Mouse (Mus musculus) gonadal fat pad, adult 2 months (tissue): ENCODE measurements around the gene Tjp2. TPM values are rescaled to one million over a fixed set of nuclear protein-coding genes. Genes with fewer than 3 reads are reported as not detected.

ENCODE experiments used
- DNase-seq: peaks from one replicate; pipeline ENCODE4 v3.0.0-alpha.2; 2012; ENCODE audit warnings: low read depth
- polyA plus RNA-seq: library from polyadenylated mRNA; depleted of rRNA; stranded (reverse); fragments of >200 nt; gene quantifications from 2 replicates; pipeline ENCODE4 v1.2.3, GENCODE M21; 2012; rRNA removed

The Tjp2 gene
- polyA plus RNA-seq, 1 experiment: 22.3 TPM

DNA sequence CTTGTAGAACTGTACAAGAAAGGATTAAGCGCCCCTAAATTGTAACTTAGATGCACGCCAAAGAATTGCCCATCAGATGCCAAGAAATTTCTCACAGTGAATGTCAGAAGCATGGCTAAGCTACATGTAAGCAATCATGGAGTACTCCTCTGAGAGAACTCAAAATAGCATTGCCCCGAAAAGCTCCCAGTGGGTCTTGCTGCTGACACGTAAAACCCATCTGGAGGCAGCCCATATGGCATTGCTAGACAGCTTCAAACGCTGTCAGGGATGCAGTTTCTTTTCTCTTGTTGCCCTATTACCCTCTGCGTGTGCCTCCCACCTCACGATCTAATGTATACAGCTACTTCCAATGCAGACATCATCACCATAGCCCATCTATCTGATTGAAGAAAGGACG, 166.0 kb downstream of the Tjp2 start:
- no peak for DNase-seq

DNA sequence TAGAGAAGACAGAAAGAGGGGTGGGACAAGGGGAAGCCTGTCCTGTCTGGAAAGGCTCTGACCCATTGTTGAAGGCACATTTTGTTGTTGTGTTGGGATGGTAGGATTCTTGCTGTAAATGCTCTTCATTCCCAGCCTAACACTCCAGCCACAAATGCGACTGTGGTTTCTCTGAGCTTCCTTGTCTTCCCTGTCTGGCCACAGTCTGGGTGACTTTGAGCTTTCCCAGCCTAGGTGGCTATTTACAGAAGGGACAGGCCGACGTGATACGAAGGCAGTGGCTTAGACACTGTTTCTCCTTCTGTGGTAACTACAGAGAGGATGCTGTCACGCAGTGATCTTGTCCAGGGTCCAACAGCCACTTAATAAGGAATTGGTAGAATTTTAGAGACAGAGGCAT, 166.8 kb downstream of the Tjp2 start:
- DNase-seq: no peak

DNA sequence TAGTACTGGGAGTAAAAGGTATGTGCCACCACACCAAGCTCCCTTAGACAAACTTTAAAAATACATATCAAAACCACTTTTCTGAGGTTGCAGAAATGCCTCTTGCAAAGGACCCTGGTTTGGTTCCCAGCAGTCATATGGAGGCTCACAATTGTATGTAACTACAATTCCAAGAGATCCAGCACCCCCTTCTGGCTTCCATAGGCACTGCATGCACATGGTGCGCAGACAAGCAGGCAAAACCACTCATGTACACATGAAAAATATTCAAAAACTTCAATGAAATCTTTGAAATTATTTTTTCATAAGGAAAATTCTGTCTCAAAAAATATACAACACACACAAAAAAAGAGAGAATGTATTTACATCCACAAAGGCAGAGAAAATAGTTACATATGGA, 167.9 kb downstream of the Tjp2 start:
- no peak for DNase-seq

DNA sequence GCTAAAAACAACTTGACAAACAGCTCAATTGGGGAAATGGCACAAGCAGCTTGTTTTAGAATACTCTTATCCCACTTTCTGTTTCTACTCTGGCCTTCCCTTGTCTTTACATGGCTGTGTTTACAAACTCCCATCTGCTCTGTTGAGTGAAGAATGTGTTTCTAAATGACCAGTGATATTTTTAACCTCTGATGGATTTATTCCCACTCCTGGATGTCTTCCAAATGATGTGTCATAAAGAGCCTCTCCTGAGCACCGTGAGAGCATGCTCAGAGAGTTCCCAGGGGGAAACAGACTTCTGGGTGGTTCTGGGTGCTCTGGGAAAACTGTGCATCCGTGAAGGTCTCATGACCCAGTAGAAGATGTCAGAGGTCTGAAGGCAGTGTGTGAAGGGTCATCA, 169.9 kb downstream of the Tjp2 start:
- no peak for DNase-seq

DNA sequence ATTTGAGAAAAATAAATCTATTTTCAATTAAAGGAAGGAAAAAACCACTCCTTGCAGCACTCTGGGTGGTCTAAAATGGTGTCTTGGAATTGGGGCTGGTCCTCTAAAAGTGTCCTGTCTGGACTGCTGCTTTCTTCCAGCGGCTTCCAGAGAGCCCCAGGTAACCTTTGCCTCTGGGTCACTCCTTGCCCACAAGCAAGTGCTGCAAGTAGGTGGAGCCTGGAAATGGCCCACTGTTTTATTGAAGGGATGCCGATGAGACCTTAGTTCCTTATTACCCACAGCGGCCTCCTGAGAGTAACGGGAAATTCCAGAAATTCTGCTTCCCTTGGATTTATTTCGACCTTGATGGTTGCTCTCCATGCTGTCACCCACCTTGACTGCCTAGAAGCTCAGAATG, 170.6 kb downstream of the Tjp2 start:
- DNase-seq: no peak

DNA sequence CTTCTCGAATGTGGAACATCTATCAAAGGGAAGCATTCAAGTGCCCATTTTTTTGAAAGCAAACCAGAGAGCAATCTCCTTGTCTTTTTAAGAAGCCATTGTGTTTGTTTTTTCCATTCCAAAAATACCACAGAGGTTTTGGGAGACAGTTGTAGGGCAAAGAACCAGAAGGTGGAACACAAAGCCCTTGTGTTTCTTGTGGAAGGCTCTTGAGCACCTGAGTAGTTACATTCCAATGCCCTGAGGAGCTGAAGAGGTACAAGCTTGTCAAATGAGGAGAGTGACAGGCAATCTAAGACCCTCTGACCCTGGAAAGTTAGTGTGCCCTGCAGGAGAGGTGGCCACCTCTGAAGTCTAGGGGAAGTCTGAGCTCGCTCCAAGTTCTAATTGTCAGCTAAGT, 174.3 kb downstream of the Tjp2 start:
- no peak for DNase-seq

DNA sequence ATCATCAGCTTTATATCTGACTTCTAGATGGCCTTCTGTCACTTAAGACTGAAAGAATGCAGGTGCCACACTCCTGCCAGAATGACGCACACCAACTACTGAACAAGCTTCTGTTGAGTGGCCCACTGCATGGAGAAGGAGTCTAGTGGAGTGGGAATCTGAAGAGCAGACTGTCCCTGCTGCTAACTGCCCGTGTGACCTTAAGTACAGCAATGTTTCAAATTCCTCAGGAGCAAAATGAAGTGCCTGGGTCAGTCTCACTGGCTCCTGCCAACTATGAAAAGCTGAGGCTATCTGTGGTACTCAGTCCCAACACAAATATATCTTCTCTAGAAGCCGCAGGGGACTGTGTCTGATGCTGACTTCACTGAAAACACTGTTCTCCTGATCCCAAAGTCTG, 175.5 kb downstream of the Tjp2 start:
- DNase-seq: no peak

DNA sequence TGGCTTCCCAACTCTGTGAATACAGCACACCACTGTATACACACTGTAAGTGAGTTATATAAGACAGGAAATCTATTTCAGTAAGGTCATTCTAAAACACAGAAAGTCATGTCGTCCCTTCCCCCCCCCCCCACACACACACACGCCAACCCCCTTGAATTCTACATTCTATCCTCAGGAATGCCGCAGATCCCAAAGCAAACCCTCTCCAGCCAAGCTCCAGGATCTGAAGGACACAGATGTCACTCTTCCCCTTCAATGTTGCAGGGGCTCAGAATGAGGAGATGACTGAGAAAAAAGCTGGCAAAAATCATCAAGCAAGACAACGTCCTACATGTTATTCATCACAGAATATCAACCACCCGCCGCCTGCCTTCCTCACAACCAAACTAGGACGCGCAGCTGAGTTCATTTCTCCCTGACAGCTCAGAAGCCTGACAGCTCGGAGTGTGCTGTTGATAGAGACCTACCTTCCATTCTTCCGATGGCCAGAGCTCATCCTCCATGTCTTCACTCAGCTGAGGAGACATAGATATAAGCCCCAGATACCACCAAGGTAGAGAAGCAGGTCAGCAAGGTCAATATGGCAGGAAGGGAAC, 178.3 kb downstream of the Tjp2 start:
- no peak for DNase-seq

Other genes with a start within 250 kb of the Tjp2 start
- gene Fam189a2, start 194.0 kb downstream of the Tjp2 start, polyA plus RNA-seq: 82.9 and 85.0 TPM in 2 replicates
- gene Fxn, start 55.6 kb upstream of the Tjp2 start, polyA plus RNA-seq: 7.0 and 7.2 TPM in 2 replicates